Mouse (Mus musculus): ENCODE data around the gene Nek9. TPM values are rescaled to one million over a fixed set of nuclear protein-coding genes. Genes with fewer than 3 reads are reported as not detected.

The Nek9 gene
- polyA plus RNA-seq (2015; fragmentation: Nextera tagmentation; extraction: Ambion mirVana), result 10.2 and 10.3 TPM in 2 replicates

DNA sequence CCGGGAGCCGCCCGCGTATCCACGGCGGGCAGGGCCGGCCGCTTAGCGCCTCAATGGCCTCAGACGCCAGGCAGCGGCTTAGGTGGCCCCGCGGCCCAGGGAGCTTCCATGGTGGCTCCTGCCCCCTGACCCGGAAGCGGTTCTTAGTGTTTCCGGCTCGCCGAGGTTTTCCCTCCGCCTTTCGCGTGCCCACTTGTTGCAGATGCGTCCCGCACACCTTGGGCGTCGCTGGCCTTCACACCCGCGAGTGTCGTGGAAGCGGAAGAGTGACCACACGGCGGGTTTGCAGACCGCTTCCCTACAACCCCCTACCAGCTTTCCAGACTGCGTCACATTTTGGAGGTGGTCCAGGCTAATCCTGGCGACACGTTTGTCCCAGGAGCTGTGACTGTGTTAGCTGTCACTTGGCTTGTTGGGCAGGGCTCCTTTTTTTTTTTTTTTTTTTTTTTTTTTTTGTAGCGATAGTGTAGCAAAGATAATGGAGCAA, at the start of gene Nek9:
Gene Nek9, minus strand, starts transcription at position 120 of the 487 bp plus-strand sequence.
- Histone ChIP-seq H3K4me2 (replicated peaks; ENCODE audit: low read depth) (peak within 1 kb of the TSS; percentile 78), H3K4me1 (replicated peaks; ENCODE audit: control insufficient read depth, insufficient read depth, low read length) (0 out of 2 replicates have a peak, but pooled peaks cover 8% of the 10 kb centered on the region), H3K27me3 (replicated peaks; ENCODE audit: control insufficient read depth, insufficient read depth, low read length) (no peaks in the 10 kb centered on the region), H3K27ac (ENCODE audit: low read depth, low read length) (peak within 1 kb of the TSS; percentile 89), H3K4me3 (ENCODE audit: low read depth, low read length) (peak within 1 kb of the TSS; percentile 90), H3K36me3 (ENCODE audit: control insufficient read depth, insufficient read depth) (peaks cover 23% of the 10 kb centered on the region), H3K9me3 (ENCODE audit: control insufficient read depth) (no peaks in the 10 kb centered on the region), H3K9ac (ENCODE audit: low read depth, low read length) (peak within 1 kb of the TSS; percentile 94)
- ATAC-seq, result peak; percentile 80
- WGBS, result under 1% methylated on average over 36 of the region's 36 CpGs
- TF ChIP-seq CTCF (IDR thresholded peaks at IDR 0.05; ENCODE audit: low read depth), result 0 out of 2 replicates have a peak, but pooled peaks have one; percentile 9

DNA sequence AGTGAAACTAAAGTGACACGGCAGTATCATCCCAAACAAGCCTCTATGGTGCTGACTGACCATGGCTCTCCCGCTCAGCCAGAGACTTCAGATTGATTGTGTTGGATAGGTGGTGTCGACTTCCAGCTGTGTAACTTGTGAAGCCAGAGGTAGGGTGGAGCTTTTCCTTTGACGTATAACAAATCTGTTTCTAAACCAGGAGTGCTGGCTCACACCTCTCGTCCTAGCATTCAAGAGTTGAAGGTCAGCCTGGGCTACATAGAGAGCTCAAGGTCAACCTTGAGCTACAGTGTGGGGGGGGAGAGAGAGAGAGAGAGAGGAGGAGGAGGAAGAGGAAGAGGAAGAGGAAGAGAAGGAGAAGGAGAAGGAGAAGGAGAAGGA, 46.8 kb upstream of the Nek9 start:
- Histone ChIP-seq H3K27ac (ENCODE audit: low read depth, low read length) (no peak overlapping the region), H3K4me1 (replicated peaks; ENCODE audit: control insufficient read depth, insufficient read depth, low read length) (0 out of 2 replicates have a peak, but pooled peaks cover 8% of the 10 kb centered on the region), H3K4me3 (ENCODE audit: low read depth, low read length) (no peak overlapping the region), H3K4me2 (replicated peaks; ENCODE audit: low read depth) (no peak overlapping the region), H3K9me3 (ENCODE audit: control insufficient read depth) (no peaks in the 10 kb centered on the region), H3K36me3 (ENCODE audit: control insufficient read depth, insufficient read depth) (no peaks in the 10 kb centered on the region), H3K9ac (ENCODE audit: low read depth, low read length) (no peak overlapping the region), H3K27me3 (replicated peaks; ENCODE audit: control insufficient read depth, insufficient read depth, low read length) (no peaks in the 10 kb centered on the region)
- no peak for ATAC-seq
- TF ChIP-seq CTCF (IDR thresholded peaks at IDR 0.05; ENCODE audit: low read depth), result no peak
- WGBS, result 59% methylated on average over 5 of the region's 5 CpGs

DNA sequence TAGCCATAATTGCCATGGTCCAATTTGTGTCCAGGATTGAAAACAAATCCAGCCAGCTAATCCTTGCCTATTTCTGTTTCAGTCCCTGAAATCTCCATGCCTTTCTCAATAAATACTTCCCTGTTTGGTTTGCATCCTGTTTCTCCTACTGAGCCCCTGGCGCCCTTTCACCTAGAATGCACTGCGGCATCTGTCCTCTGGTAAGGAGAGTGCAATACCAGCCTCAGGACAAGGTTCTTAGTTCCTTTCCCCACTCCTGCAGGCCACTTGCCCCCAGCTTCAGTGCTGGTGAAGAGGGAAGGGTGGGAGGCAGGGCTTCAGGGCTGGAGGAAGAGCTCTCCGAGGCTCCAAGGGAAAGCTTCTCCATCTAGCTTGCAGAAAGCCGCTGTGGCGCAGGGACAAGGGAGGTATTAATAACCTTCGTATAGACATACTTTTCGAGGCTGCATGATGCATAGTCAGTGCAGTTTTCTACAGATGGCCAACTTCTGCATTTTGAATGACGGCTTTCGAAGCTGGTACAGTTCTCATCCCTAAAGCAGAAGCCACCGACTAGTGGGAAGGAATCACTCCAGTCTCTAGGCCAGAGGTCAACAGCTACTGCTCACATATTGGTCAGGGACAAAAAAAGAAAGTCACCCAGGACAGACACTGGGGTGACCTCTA, 46.3 kb upstream of the Nek9 start:
- Histone ChIP-seq H3K9ac (ENCODE audit: low read depth, low read length) (no peak overlapping the region), H3K4me2 (replicated peaks; ENCODE audit: low read depth) (no peak overlapping the region), H3K4me3 (ENCODE audit: low read depth, low read length) (no peak overlapping the region), H3K36me3 (ENCODE audit: control insufficient read depth, insufficient read depth) (no peaks in the 10 kb centered on the region), H3K27ac (ENCODE audit: low read depth, low read length) (no peak overlapping the region), H3K27me3 (replicated peaks; ENCODE audit: control insufficient read depth, insufficient read depth, low read length) (no peaks in the 10 kb centered on the region), H3K4me1 (replicated peaks; ENCODE audit: control insufficient read depth, insufficient read depth, low read length) (0 out of 2 replicates have a peak, but pooled peaks cover 8% of the 10 kb centered on the region), H3K9me3 (ENCODE audit: control insufficient read depth) (no peaks in the 10 kb centered on the region)
- TF ChIP-seq CTCF (IDR thresholded peaks at IDR 0.05; ENCODE audit: low read depth), result no peak
- ATAC-seq, result no peak
- 66% methylated on average over 10 of the region's 10 CpGs for WGBS

DNA sequence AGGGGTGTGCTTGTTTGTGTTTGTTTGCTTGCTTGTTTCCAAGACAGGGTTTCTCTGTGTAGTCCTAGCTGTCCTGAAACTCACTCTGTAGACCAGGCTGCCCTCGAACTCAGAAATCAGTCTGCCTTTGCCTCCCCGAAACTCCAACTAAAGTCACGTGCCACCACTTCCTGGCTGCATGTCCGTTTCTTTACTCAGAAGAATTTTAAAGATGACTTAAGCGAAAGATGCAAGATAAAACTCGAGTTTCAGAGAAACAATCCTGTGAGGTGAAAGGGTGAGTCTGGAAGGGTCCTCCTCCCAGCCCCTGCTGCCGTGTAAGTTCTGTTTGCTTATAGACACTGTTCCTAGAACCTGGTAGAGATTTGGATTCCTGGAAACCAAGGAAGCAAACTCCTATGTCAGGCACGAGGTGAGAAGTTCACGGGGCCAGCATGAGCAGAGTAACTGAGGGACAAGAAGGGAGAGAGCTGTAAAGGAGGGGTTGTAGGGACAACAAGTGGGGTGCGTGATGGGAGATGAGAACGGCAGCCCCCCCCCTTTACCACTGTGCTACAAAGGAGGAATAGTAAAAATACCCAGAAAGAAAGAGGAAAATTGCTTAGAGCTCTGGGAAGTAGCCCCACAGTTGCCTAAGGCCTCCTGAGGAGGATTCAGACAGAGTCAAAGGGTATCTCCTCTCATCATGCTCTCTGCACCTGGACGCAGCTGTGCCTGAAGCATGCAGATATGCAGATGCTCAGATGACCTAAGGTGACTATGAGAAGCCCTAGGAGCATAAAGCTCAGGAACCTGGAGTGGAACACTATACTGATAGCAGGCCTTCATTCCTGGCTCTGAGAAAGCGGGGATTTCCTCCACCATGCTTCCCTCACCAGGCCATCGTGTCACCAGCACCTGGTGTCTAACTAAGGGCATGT, 43.9 kb upstream of the Nek9 start:
- no peaks in the 10 kb centered on the region for H3K27me3 ChIP-seq (replicated peaks; ENCODE audit: control insufficient read depth, insufficient read depth, low read length)
- no peak overlapping the region for H3K9ac ChIP-seq (ENCODE audit: low read depth, low read length)
- 52% methylated on average over 14 of the region's 14 CpGs for WGBS
- TF ChIP-seq CTCF (IDR thresholded peaks at IDR 0.05; ENCODE audit: low read depth), result no peak
- H3K9me3 ChIP-seq (ENCODE audit: control insufficient read depth), result no peaks in the 10 kb centered on the region
- ATAC-seq, result no peak
- H3K4me3 ChIP-seq (ENCODE audit: low read depth, low read length), result no peak overlapping the region
- H3K4me2 ChIP-seq (replicated peaks; ENCODE audit: low read depth), result no peak overlapping the region
- 0 out of 2 replicates have a peak, but pooled peaks cover 4% of the 10 kb centered on the region for H3K4me1 ChIP-seq (replicated peaks; ENCODE audit: control insufficient read depth, insufficient read depth, low read length)
- no peaks in the 10 kb centered on the region for H3K36me3 ChIP-seq (ENCODE audit: control insufficient read depth, insufficient read depth)
- H3K27ac ChIP-seq (ENCODE audit: low read depth, low read length), result no peak overlapping the region; the same call in 1 of the 2 replicates

DNA sequence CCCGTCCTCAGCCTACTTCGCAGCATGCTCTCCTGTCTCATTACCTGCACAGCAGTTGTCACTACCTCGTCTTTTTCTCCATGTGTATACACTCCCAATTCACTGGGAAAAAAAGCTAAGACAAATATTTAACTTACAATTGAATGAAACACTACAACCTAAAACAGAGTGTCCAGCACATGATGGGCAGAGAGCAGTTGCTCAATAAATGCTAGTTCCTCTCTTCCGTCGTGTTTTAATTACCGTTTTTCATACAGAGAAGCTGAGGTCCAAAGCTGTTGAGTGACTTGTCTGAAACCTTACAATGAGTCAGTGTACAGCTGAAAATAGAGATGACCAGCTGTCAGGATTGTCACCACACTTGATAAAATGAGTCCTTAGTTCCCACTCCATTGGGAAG, 42.4 kb upstream of the Nek9 start:
- Histone ChIP-seq H3K27me3 (replicated peaks; ENCODE audit: control insufficient read depth, insufficient read depth, low read length) (no peaks in the 10 kb centered on the region), H3K9me3 (ENCODE audit: control insufficient read depth) (no peaks in the 10 kb centered on the region), H3K27ac (ENCODE audit: low read depth, low read length) (no peak overlapping the region; the same call in 1 of the 2 replicates), H3K4me1 (replicated peaks; ENCODE audit: control insufficient read depth, insufficient read depth, low read length) (0 out of 2 replicates have a peak, but pooled peaks cover 4% of the 10 kb centered on the region), H3K9ac (ENCODE audit: low read depth, low read length) (no peak overlapping the region), H3K4me2 (replicated peaks; ENCODE audit: low read depth) (no peak overlapping the region), H3K36me3 (ENCODE audit: control insufficient read depth, insufficient read depth) (no peaks in the 10 kb centered on the region), H3K4me3 (ENCODE audit: low read depth, low read length) (no peak overlapping the region)
- TF ChIP-seq CTCF (IDR thresholded peaks at IDR 0.05; ENCODE audit: low read depth), result no peak
- 76% methylated on average over 6 of the region's 6 CpGs for WGBS
- no peak for ATAC-seq

DNA sequence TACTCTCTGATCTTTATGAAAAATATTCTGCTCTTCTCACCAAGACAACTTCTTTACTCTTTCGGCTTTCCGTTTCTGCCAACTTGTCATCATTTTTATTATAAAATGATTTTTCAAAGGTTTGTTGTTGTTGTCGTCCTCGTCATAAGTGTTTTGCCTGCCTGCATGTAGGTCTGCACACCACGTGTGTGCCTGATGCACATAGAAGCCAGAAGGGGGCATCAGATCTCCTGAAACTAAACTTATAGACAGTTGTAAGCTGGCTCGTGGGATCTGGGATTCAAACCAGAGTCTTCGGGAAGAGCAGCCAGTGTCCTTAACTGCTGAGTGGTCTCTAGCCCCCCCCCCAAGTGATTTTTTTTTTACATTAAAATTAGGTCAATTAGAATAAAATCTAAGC, 41.8 kb upstream of the Nek9 start:
- WGBS, result 84% methylated on average over 7 of the region's 7 CpGs
- peak; percentile 57 for TF ChIP-seq CTCF (IDR thresholded peaks at IDR 0.05; ENCODE audit: low read depth)
- H3K27ac ChIP-seq (ENCODE audit: low read depth, low read length), result no peak overlapping the region

More for the DNA sequence above, 41.8 kb upstream of the Nek9 start:
- ATAC-seq, result no peak
- no peak overlapping the region for H3K4me2 ChIP-seq (replicated peaks; ENCODE audit: low read depth)
- H3K9ac ChIP-seq (ENCODE audit: low read depth, low read length), result no peak overlapping the region
- no peaks in the 10 kb centered on the region for H3K36me3 ChIP-seq (ENCODE audit: control insufficient read depth, insufficient read depth)
- H3K9me3 ChIP-seq (ENCODE audit: control insufficient read depth), result no peaks in the 10 kb centered on the region
- H3K4me3 ChIP-seq (ENCODE audit: low read depth, low read length), result no peak overlapping the region
- 0 out of 2 replicates have a peak, but pooled peaks cover 4% of the 10 kb centered on the region for H3K4me1 ChIP-seq (replicated peaks; ENCODE audit: control insufficient read depth, insufficient read depth, low read length)
- H3K27me3 ChIP-seq (replicated peaks; ENCODE audit: control insufficient read depth, insufficient read depth, low read length), result no peaks in the 10 kb centered on the region

Measured in intestine, postnatal 0 days (tissue).